Mouse (Mus musculus): Measurements from ENCODE around the gene Immp2l.

Gene Immp2l

GRCm38 (mm10) chr12:41314811-41315461 lies 291.0 kb downstream of the Immp2l start:
- no peak for DNase-seq (ENCODE audit: low read depth, low spot score)

- DNase-seq (ENCODE audit: low read depth, low spot score), result no peak
Observed at GRCm38 (mm10) chr12:41315871-41316270, 292.0 kb downstream of the Immp2l start.

GRCm38 (mm10) chr12:41316426-41316825 lies 292.5 kb downstream of the Immp2l start:
- DNase-seq (ENCODE audit: low read depth, low spot score), result no peak

- no peak for DNase-seq (ENCODE audit: low read depth, low spot score)
Observed at GRCm38 (mm10) chr12:41317431-41317830, 293.5 kb downstream of the Immp2l start.

GRCm38 (mm10) chr12:41322018-41322417 lies 298.1 kb downstream of the Immp2l start:
- no peak for DNase-seq (ENCODE audit: low read depth, low spot score)

GRCm38 (mm10) chr12:41324418-41324817 lies 300.5 kb downstream of the Immp2l start:
- DNase-seq (ENCODE audit: low read depth, low spot score), result no peak

- no peak for DNase-seq (ENCODE audit: low read depth, low spot score)
Observed at GRCm38 (mm10) chr12:41325756-41326155, 301.9 kb downstream of the Immp2l start.

GRCm38 (mm10) chr12:41330988-41331671 lies 307.2 kb downstream of the Immp2l start:
- no peak for DNase-seq (ENCODE audit: low read depth, low spot score)

GRCm38 (mm10) chr12:41345621-41346020 lies 321.7 kb downstream of the Immp2l start:
- no peak for DNase-seq (ENCODE audit: low read depth, low spot score)

GRCm38 (mm10) chr12:41347494-41347893 lies 323.6 kb downstream of the Immp2l start:
- DNase-seq (ENCODE audit: low read depth, low spot score), result no peak

GRCm38 (mm10) chr12:41349386-41349785 lies 325.5 kb downstream of the Immp2l start:
- DNase-seq (ENCODE audit: low read depth, low spot score), result no peak

- DNase-seq (ENCODE audit: low read depth, low spot score), result no peak
Observed at GRCm38 (mm10) chr12:41349814-41350213, 325.9 kb downstream of the Immp2l start.

GRCm38 (mm10) chr12:41351275-41351674 lies 327.4 kb downstream of the Immp2l start:
- DNase-seq (ENCODE audit: low read depth, low spot score), result no peak

- DNase-seq (ENCODE audit: low read depth, low spot score), result no peak
Observed at GRCm38 (mm10) chr12:41354857-41355256, 331.0 kb downstream of the Immp2l start.

GRCm38 (mm10) chr12:41356040-41356439 lies 332.1 kb downstream of the Immp2l start:
- DNase-seq (ENCODE audit: low read depth, low spot score), result no peak

GRCm38 (mm10) chr12:41386685-41387084 lies 362.8 kb downstream of the Immp2l start:
- peak; percentile 24 for DNase-seq (ENCODE audit: low read depth, low spot score)

- DNase-seq (ENCODE audit: low read depth, low spot score), result no peak
Observed at GRCm38 (mm10) chr12:41394231-41394630, 370.3 kb downstream of the Immp2l start.

GRCm38 (mm10) chr12:41401136-41401535 lies 377.2 kb downstream of the Immp2l start:
- no peak for DNase-seq (ENCODE audit: low read depth, low spot score)

GRCm38 (mm10) chr12:41401923-41402322 lies 378.0 kb downstream of the Immp2l start:
- no peak for DNase-seq (ENCODE audit: low read depth, low spot score)

- DNase-seq (ENCODE audit: low read depth, low spot score), result no peak
Observed at GRCm38 (mm10) chr12:41409431-41409830, 385.5 kb downstream of the Immp2l start.

GRCm38 (mm10) chr12:41416635-41417034 lies 392.7 kb downstream of the Immp2l start:
- no peak for DNase-seq (ENCODE audit: low read depth, low spot score)

GRCm38 (mm10) chr12:41417099-41417498 lies 393.2 kb downstream of the Immp2l start:
- DNase-seq (ENCODE audit: low read depth, low spot score), result no peak

GRCm38 (mm10) chr12:41417961-41418360 lies 394.1 kb downstream of the Immp2l start:
- DNase-seq (ENCODE audit: low read depth, low spot score), result no peak
